Mouse (Mus musculus): ENCODE data around the gene Mdfi. TPM values are rescaled to one million over a fixed set of nuclear protein-coding genes. Genes with fewer than 3 reads are reported as not detected.
"Not testable (repeated sequence)": the region's sequence is repeated elsewhere in the genome, so short reads cannot be mapped to it uniquely, and the experiment has no call there.

The Mdfi gene
- not detected for polyA plus RNA-seq (2017; shearing (Covaris generic))

GRCm38 (mm10) chr17:47834482-47834767 is at the start of gene Mdfi:
TSS of gene Mdfi (minus strand) at chr17:47834691.
- ATAC-seq: no peak

GRCm38 (mm10) chr17:47883099-47883498 is 48.6 kb upstream of the Mdfi start:
- peak; percentile 71 for ATAC-seq

DNA sequence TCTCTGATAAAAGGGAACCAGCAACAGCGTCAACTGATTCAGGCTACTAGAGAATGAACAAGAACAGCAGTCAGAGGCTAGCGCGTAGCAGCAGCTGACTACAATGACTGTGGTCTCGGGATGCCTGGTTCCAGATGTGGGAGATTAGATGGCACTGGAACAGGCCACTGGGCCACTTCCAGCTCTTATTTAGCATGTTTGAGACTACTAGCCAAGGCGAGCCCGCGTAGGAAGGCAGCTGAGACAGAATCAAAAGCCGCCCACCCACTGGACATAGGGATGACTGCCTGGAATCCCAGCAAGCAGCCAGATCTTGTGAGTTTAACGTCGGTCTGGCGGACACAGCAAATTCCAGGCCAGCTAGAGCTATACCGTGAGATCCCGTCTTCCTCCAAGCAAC is 46.8 kb upstream of the Mdfi start:
- no peak for ATAC-seq

GRCm38 (mm10) chr17:47879207-47879606 is 44.7 kb upstream of the Mdfi start:
- no peak for ATAC-seq

DNA sequence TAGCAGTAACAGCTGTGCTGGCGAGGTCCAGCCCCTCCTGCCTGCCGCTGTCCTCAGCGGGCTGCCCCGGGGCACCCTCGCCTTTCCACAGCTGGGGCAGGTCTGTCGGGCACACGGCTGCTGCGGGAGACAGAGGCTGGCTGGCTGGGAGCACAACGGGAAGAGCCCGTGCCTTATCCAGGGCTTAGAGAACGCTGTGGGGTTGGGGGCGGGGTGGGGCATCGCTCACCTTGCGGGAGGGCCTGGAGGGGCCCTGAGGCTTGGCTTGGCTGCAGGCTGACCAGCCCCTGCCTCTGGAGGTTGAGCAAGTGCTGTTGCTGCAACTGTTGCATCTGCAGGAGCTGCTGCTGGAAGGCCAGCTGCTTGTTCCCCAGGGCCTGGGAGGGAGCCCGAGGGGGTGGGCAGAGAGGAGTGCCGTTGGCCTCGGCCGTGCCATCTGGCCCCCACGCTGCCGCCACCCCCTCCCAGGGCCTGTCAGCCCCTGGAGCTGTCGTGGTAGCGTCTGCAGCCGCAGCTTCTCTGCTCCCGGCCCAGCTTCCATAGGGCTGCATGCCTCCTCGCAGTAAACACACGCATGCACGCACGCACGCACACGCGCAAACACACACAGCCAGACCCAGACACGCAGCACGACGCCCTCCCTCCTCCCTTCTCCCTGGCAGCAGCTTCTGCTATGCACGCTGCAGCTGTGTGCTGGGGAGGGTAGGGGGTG is 44.0 kb upstream of the Mdfi start:
- ATAC-seq: no peak

GRCm38 (mm10) chr17:47877715-47878377 is 43.4 kb upstream of the Mdfi start:
- no peak for ATAC-seq

GRCm38 (mm10) chr17:47876776-47877714 is 42.6 kb upstream of the Mdfi start:
- no peak for ATAC-seq

GRCm38 (mm10) chr17:47873341-47873791 is 38.9 kb upstream of the Mdfi start:
- peak; percentile 93 for ATAC-seq

GRCm38 (mm10) chr17:47872311-47873011 is 38.0 kb upstream of the Mdfi start:
- no peak for ATAC-seq

DNA sequence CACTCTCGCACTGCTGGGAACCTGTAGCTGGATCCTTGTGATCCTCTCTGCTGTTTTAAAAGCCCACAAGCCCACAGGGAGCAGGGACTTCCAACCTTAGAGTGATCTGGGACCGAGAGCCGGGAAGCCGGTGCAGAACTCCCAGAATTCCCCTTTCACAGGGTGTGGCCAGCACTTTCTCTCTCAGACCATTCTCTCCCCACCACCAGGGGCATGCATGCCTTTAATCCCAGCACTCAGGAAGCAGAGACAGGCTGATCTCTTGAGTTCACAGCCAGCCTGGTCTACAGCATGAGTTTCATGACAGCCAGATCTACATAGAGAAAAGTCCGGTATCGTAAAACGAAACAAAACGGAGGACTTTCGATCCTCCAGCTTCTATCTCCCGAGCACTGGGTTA is 35.4 kb upstream of the Mdfi start:
- no peak for ATAC-seq

GRCm38 (mm10) chr17:47866037-47866436 is 31.5 kb upstream of the Mdfi start:
- ATAC-seq: no peak

DNA sequence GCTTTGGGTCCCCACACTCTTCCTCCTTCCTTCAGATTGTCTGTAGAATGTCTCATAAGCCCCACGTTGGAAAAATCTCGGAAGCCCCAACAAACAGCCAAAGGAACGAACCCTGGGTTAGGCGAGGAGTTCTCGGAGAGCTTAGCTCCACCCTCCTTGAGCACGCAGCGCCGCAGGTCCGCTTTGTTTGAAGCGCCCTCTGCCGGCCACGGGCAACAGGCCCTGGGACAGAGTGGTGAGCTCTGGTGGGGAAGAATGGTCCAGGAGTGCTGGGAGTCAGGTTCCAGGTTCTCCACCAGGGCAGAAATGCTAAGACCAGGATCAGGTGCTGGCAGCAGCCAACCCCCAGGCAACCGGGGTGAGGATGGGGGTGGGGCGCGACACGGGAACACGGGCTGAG is 30.0 kb upstream of the Mdfi start:
- ATAC-seq: peak; percentile 79

- no peak for ATAC-seq
These were observed 28.9 kb upstream of the Mdfi start for GRCm38 (mm10) chr17:47863437-47863836.

- ATAC-seq: no peak
These were observed 28.5 kb upstream of the Mdfi start for GRCm38 (mm10) chr17:47863023-47863422.

GRCm38 (mm10) chr17:47855544-47855943 is 21.1 kb upstream of the Mdfi start:
- no peak for ATAC-seq

GRCm38 (mm10) chr17:47854908-47855307 is 20.4 kb upstream of the Mdfi start:
- peak; percentile 49 for ATAC-seq

DNA sequence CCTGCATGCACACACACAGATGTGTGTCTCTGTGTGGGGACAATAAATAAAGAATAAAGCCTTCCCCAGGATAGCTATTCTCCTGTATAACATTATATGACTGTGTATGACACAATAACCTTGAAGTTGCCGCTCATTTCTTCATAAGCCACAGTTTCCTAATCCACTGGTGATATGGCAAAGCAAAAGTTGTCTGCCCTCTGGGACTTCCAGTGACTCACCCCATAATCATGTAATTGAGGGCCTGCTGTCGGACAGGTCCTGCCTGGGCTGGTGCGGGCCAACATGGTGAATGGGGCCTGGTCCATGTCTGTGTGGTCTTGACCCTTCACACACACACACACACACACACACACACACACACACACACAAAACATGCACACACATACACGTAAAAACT is 19.3 kb upstream of the Mdfi start:
- ATAC-seq: no peak

- no peak for ATAC-seq
These were observed 18.8 kb upstream of the Mdfi start for GRCm38 (mm10) chr17:47853336-47853735.

- ATAC-seq: not testable (repeated sequence)
These were observed 17.4 kb upstream of the Mdfi start for GRCm38 (mm10) chr17:47851798-47852360.

GRCm38 (mm10) chr17:47850639-47851314 is 16.3 kb upstream of the Mdfi start:
- ATAC-seq: no peak

- no peak for ATAC-seq
These were observed 15.5 kb upstream of the Mdfi start for GRCm38 (mm10) chr17:47850035-47850434.

DNA sequence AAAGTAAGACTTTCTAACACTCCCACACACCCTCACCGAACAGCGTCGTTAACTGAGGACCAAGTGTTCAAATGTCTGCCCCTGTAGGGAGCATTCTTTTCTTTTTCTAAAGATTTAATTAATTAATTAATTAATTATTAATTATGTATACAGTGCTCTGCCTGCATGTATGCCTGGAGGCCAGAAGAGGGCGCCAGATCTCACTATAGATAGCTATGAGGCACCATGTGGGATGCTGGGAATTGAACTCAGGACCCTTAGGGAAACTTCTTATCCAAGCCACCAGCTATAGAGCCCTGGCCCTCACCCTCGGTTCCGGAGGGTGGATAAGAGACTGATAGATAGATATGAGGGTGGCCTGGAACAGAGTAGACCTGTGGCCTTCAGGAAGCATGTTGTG is 13.5 kb upstream of the Mdfi start:
- no peak for ATAC-seq
